Mouse (Mus musculus) limb, embryonic 11.5 days (tissue): ENCODE data around the gene Osbpl6. TPM values are rescaled to one million over a fixed set of nuclear protein-coding genes. Genes with fewer than 3 reads are reported as not detected.

Experiments used
- ATAC-seq: fragments of 200-750 bp; cut with Nextera tagmentation; 2 replicates; pipeline ENCODE4 v1.8.0; 2017; ENCODE audit warnings: low read depth; ENCODE audit not compliant: insufficient number of reproducible peaks, low FRiP score, low TSS enrichment
- DNase-seq: peaks from one replicate; pipeline ENCODE4 v3.0.0-alpha.2; 2015; ENCODE audit warnings: low spot score
- H3K27ac ChIP-seq: fragments of 300-500 bp; sonication (generic); replicated peaks from 2 replicates; pipeline ENCODE4 v1.5.1; 2014; ENCODE audit warnings: low read depth, mild to moderate bottlenecking, low read length
- H3K27me3 ChIP-seq: fragments of 300-500 bp; sonication (generic); 2 replicates; pipeline ENCODE4 v1.6.1; 2014; ENCODE audit warnings: mild to moderate bottlenecking, low read length, mixed read lengths; ENCODE audit not compliant: control insufficient read depth, insufficient read depth
- H3K36me3 ChIP-seq: fragments of 300-500 bp; sonication (generic); 2 replicates; pipeline ENCODE4 v1.6.1; 2014; ENCODE audit warnings: mild to moderate bottlenecking, low read length, moderate library complexity, mixed read lengths; ENCODE audit not compliant: control insufficient read depth, insufficient read depth
- H3K4me1 ChIP-seq: fragments of 300-500 bp; sonication (generic); 2 replicates; pipeline ENCODE4 v1.6.1; 2014; ENCODE audit warnings: low read length, mixed read lengths; ENCODE audit not compliant: control insufficient read depth, insufficient read depth
- H3K4me2 ChIP-seq: fragments of 300-500 bp; sonication (generic); 2 replicates; pipeline ENCODE4 v1.6.1; 2014; ENCODE audit warnings: low read depth, mild to moderate bottlenecking, moderate library complexity; ENCODE audit not compliant: severe bottlenecking
- H3K4me3 ChIP-seq: fragments of 300-500 bp; sonication (generic); 2 replicates; pipeline ENCODE4 v1.5.1; 2014; ENCODE audit warnings: low read depth, low read length
- H3K9ac ChIP-seq: fragments of 300-500 bp; sonication (generic); 2 replicates; pipeline ENCODE4 v1.6.1; 2014; ENCODE audit warnings: mild to moderate bottlenecking, low read length
- H3K9me3 ChIP-seq: fragments of 300-500 bp; sonication (generic); 2 replicates; pipeline ENCODE4 v1.6.1; 2016; ENCODE audit warnings: low read length; ENCODE audit not compliant: control insufficient read depth
- whole genome bisulfite sequencing: fragments of 180-500 bp; shearing (Covaris S2); extraction: QIAGEN DNeasy Blood & Tissue Kit; methylation state at CpG from one replicate; pipeline ENCODE4 v1.1.7; 2014; 5-methylcytosine and 5-hydroxymethylcytosine counted together
- polyA plus RNA-seq: library from polyadenylated mRNA; unstranded; fragments of >200 nt; fragmentation: Nextera tagmentation; extraction: Ambion mirVana; gene quantifications from 2 replicates; pipeline ENCODE4 v1.2.1, GENCODE M21; 2014

The Osbpl6 gene
- polyA plus RNA-seq, 1 experiment from 2014 or later, result 15.3 TPM

DNA sequence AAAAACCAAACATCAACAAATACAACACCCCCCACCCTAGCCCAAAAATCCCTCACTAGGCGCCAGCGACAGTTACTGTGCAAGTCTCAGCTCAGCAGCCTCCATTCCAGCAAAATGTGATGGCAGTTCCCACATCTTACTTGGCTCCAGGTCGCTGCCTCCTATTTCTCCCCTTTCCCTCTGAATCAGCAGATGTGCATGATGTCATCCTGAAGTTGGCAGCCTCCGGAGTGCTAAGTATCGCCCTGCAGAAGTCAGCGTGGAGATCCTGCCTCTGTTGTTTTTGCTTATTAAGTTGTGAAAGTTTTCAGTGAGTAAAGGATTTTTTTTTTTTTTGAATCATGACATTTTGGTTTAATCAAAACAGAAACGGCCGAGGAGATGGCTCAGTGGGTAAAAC, 61.9 kb downstream of the Osbpl6 start:
- no peak overlapping the region for H3K27ac ChIP-seq

DNA sequence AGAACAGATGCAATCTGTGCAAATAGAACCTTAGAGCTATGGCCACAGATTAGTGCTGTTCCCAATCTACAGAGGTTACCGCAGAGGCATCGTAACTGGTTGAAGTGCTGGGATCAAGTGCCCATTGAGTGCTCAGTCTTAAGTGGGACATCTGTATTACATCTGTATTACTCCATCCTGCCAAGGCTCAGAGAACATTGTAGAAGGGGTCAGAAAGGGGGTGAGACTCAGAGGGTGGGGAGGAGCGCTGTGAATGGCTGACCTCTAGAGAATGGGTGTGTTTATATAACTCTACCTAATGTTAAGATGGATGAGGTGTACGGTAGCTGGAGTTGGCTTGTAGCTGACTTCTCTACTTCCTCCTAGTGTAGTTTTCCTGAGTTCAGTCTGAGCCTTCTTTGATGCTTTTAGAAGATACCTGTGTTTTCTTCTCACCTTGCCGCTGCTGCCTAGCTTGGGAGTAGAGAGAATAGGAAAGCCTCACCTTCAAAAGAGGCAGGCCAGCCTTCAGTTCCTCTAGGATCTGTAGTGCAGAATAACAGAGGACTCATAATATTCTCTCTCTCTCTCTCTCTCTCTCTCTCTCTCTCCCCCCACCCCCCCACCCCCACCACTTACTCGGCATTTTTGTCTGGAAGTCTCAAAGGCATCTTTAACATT, 62.9 kb downstream of the Osbpl6 start:
- H3K27me3 ChIP-seq, result no peaks in the 10 kb centered on the region
- no peak overlapping the region for H3K4me3 ChIP-seq
- H3K4me2 ChIP-seq, result no peak overlapping the region
- no peaks in the 10 kb centered on the region for H3K4me1 ChIP-seq
- H3K9me3 ChIP-seq, result no peaks in the 10 kb centered on the region
- no peak overlapping the region for H3K27ac ChIP-seq
- ATAC-seq, result peak; percentile 26; the same call in 1 of the 2 replicates
- no peaks in the 10 kb centered on the region for H3K36me3 ChIP-seq
- DNase-seq, result no peak
- H3K9ac ChIP-seq, result no peak overlapping the region
- 80% methylated on average over 6 of the region's 6 CpGs for WGBS

More for the DNA sequence above, 61.9 kb downstream of the Osbpl6 start:
- Histone ChIP-seq H3K9ac (no peak overlapping the region), H3K4me3 (no peak overlapping the region), H3K4me2 (no peak overlapping the region), H3K27me3 (no peaks in the 10 kb centered on the region), H3K9me3 (no peaks in the 10 kb centered on the region), H3K4me1 (no peaks in the 10 kb centered on the region), H3K36me3 (no peaks in the 10 kb centered on the region)
- 81% methylated on average over 8 of the region's 8 CpGs for WGBS
- DNase-seq (no peak), ATAC-seq (no peak)

DNA sequence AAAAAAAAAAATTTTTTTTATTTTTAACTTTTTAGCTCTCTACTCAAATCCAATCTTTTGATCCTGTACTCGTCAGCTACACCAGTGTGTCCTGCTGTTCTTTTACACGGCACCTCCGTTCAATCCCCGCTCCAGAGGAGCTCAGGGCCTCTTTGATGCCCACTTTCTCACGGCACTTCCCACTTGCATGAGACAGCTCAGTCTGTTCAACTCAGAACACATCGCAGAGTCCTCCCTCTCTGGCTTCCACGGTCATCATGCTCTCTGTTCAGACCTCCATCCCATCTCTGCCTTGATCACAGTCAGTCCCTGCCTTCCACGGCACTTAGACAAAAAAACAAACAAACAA, 63.4 kb downstream of the Osbpl6 start:
- H3K27ac ChIP-seq, result no peak overlapping the region
- 60% methylated on average over 8 of the region's 8 CpGs for whole genome bisulfite sequencing
- no peak overlapping the region for H3K4me3 ChIP-seq
- H3K36me3 ChIP-seq, result no peaks in the 10 kb centered on the region
- no peaks in the 10 kb centered on the region for H3K27me3 ChIP-seq
- no peak overlapping the region for H3K4me2 ChIP-seq
- H3K4me1 ChIP-seq, result no peaks in the 10 kb centered on the region
- no peak overlapping the region for H3K9ac ChIP-seq
- no peaks in the 10 kb centered on the region for H3K9me3 ChIP-seq
- DNase-seq, result no peak
- no peak for ATAC-seq

DNA sequence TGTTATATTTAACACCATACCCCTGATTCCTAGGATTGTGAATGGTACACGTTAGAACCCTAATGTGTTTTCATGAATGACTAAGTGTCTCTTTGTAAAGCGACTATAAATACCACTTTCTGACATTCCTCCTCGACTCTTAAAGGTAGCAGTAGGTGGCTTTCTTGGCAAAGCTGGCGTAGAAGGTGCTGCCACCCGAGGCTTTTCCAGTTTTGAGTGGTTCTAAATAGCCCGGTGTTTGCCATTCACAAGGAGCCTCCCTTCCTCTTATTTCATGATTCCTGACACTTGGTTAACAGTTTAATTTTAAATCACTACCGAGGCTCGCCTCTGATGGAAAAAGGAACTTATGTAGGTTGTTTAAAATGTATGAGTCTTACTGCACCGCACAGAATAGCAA, 64.1 kb downstream of the Osbpl6 start:
- H3K27ac ChIP-seq, result no peak overlapping the region
- H3K4me3 ChIP-seq, result no peak overlapping the region
- H3K36me3 ChIP-seq, result no peaks in the 10 kb centered on the region
- DNase-seq, result no peak
- H3K4me1 ChIP-seq, result no peaks in the 10 kb centered on the region
- no peak overlapping the region for H3K4me2 ChIP-seq
- 89% methylated on average over 9 of the region's 9 CpGs for WGBS
- no peaks in the 10 kb centered on the region for H3K27me3 ChIP-seq
- no peaks in the 10 kb centered on the region for H3K9me3 ChIP-seq
- H3K9ac ChIP-seq, result no peak overlapping the region
- no peak for ATAC-seq

DNA sequence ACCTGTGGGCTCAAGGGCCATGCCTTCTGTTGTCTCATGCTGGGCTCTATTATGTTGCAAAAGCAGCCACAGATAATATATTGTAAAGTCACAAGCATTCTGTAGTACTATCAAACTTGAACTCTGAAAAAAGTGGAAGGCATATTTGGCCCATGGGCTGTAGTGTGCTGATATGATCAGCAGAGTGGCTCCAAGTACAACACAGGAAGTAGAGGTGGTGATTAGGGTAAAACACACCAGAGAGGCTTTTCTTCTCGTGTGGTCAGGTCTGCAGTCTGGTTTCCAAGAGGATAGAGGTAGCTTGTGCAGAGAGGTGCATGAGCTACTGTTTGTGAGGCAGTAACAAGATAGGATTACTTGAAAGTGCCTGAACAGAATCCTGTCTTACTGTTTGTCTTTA, 69.5 kb downstream of the Osbpl6 start:
- no peak overlapping the region for H3K4me2 ChIP-seq
- H3K36me3 ChIP-seq, result no peaks in the 10 kb centered on the region
- H3K9me3 ChIP-seq, result no peaks in the 10 kb centered on the region
- H3K4me3 ChIP-seq, result no peak overlapping the region
- 0 out of 2 replicates have a peak, but pooled peaks cover 3% of the 10 kb centered on the region for H3K4me1 ChIP-seq
- H3K27ac ChIP-seq, result no peak overlapping the region
- no peak overlapping the region for H3K9ac ChIP-seq
- ATAC-seq (no peak), DNase-seq (no peak)
- no peaks in the 10 kb centered on the region for H3K27me3 ChIP-seq
- WGBS, result 58% methylated on average over 1 of the region's 1 CpGs

DNA sequence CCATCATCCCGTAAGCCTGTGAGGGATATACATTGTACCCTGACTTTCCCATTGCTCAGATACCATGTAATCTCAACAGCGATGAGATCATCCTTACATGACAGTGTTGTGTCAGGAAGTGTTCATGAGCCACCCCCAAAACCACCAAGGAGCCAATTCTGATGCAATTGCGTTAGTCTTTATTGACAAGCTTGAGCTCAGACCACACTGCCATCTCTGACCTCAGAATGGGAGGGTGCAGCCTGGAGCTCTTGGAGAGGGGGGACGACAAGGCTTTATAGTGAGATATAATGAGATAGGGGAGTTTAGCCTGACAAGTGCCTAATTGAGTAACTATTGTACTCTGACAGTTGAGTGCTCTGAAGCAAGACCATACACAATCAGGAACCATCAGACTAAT, 82.5 kb downstream of the Osbpl6 start:
- 93% methylated on average over 4 of the region's 4 CpGs for WGBS
- H3K4me3 ChIP-seq, result no peak overlapping the region
- no peak overlapping the region for H3K27ac ChIP-seq
- no peak overlapping the region for H3K9ac ChIP-seq
- H3K4me2 ChIP-seq, result no peak overlapping the region
- DNase-seq, result no peak
- no peaks in the 10 kb centered on the region for H3K9me3 ChIP-seq
- H3K36me3 ChIP-seq, result no peaks in the 10 kb centered on the region
- ATAC-seq, result no peak
- no peaks in the 10 kb centered on the region for H3K4me1 ChIP-seq
- no peaks in the 10 kb centered on the region for H3K27me3 ChIP-seq

DNA sequence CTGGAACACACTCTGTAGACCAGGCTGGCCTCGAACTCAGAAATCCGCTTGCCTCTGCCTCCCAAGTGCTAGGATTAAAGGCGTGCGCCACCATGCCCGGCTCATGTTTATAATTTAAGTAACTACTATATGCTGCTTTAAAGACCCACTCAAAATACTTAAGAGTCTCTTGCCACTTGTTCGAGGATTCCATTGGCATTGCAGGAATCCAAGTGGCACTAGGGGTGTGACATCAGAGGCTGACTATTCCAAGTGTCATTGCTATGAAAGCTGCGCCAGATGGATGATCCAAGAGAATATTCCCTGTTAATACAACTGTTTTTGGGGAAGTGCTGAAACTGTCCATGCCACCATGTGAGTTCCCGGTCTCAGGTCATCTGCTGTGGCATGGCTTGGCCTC, 83.9 kb downstream of the Osbpl6 start:
- Histone ChIP-seq H3K9ac (no peak overlapping the region), H3K27ac (no peak overlapping the region), H3K4me3 (no peak overlapping the region), H3K36me3 (no peaks in the 10 kb centered on the region), H3K27me3 (no peaks in the 10 kb centered on the region), H3K4me2 (no peak overlapping the region), H3K9me3 (no peaks in the 10 kb centered on the region), H3K4me1 (no peaks in the 10 kb centered on the region)
- DNase-seq, result no peak
- WGBS, result 95% methylated on average over 8 of the region's 8 CpGs
- no peak for ATAC-seq

DNA sequence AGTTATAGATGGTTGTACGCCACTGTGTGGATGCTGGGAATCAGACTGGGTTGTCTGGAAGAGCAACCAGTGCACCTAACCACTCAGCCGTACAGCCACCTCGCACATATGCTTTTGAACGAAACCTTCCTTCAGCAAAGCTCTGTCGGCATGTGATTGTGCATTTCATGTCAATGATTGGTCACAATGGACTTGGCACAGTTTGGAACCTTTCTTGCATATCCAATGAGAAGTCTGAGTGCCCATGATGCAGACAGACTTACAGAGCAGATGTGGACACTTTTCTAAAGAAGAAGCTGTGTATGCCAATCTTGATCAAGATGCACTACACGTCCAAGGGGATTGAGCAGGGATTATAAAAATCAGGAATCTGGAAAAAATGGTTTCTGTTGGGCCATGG, 85.1 kb downstream of the Osbpl6 start:
- H3K4me2 ChIP-seq, result no peak overlapping the region
- DNase-seq, result no peak
- no peaks in the 10 kb centered on the region for H3K9me3 ChIP-seq
- no peaks in the 10 kb centered on the region for H3K36me3 ChIP-seq
- no peak overlapping the region for H3K9ac ChIP-seq
- H3K4me3 ChIP-seq, result no peak overlapping the region
- ATAC-seq, result no peak
- no peaks in the 10 kb centered on the region for H3K4me1 ChIP-seq
- 88% methylated on average over 6 of the region's 6 CpGs for WGBS
- H3K27ac ChIP-seq, result no peak overlapping the region
- H3K27me3 ChIP-seq, result no peaks in the 10 kb centered on the region

DNA sequence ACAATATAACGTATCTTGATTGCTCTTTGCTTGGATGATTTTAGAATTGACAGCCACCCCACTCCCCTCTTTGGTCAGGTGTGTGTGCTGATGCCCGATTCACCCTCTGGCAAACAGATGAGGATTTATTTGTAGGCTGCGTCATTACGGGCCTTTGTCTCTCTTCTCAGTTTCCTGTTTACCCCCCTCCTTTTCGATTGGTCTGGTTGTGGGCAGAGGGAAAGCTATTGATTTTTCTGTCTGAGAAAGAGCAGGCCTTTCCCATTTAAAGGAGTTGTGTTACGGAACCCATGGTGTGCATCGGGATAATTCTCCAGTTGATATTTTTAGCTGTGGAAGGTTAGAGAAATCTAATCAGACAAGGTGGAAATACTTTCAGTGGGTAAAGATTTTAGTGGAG, 85.9 kb downstream of the Osbpl6 start:
- Histone ChIP-seq H3K27me3 (no peaks in the 10 kb centered on the region), H3K27ac (no peak overlapping the region), H3K9ac (no peak overlapping the region), H3K4me3 (no peak overlapping the region), H3K9me3 (no peaks in the 10 kb centered on the region), H3K4me1 (no peaks in the 10 kb centered on the region), H3K4me2 (no peak overlapping the region), H3K36me3 (no peaks in the 10 kb centered on the region)
- ATAC-seq, result no peak
- DNase-seq, result no peak
- 66% methylated on average over 7 of the region's 7 CpGs for WGBS
